Mouse (Mus musculus) thymus, postnatal 4 days (tissue): ENCODE results near the gene Ctbp1.

Experiments
- DNase-seq: peaks from one replicate; pipeline ENCODE4 v3.0.0; 2021

The Ctbp1 gene

GRCm38 (mm10) chr5:33206328-33206727 lies 68.5 kb downstream of the Ctbp1 start:
- no peak for DNase-seq

DNA sequence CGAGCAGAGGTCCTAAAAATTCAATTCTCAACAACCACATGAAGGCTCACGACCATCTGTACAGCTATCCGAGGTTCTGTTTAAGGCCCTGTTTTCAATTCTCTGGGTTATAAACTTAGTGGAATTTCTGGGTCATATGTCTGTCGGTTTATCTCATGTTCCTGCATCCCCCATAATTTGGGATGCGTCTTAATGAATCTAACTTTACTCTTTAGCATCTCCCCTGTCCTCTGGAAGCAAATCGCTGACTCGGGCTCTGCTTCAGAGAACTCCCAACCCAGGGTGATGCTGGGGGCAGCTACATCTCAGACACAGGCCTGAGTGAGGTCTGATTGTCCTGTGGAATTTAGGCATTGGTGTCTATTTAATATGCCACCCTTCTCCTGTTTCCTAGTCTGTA lies 70.5 kb downstream of the Ctbp1 start:
- no peak for DNase-seq

GRCm38 (mm10) chr5:33203691-33204242 lies 71.0 kb downstream of the Ctbp1 start:
- DNase-seq = peak; percentile 85

GRCm38 (mm10) chr5:33203171-33203565 lies 71.6 kb downstream of the Ctbp1 start:
- DNase-seq = no peak

GRCm38 (mm10) chr5:33202516-33203170 lies 72.2 kb downstream of the Ctbp1 start:
- no peak for DNase-seq

DNA sequence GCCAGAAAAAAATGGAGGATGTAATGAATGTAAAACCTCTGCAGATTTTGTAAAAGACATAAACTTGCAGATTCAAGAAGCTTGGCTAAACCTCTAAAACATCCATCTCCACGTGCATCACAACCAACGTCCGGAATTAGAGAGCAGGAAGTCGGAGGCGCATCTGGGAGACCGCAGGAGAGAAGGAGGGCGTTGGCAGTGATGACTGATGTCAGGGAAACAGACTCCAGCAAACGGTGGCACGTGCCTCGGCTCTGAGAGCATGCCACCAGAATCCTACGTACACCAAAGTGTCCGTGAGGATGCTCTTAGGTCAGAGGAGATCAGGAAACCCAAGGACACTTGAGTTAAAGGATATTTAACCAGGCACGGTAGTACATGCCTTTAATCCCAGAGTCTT lies 73.1 kb downstream of the Ctbp1 start:
- DNase-seq = no peak

GRCm38 (mm10) chr5:33200071-33200470 lies 74.7 kb downstream of the Ctbp1 start:
- DNase-seq = no peak
